Mouse (Mus musculus) kidney, embryonic 15.5 days (tissue): ENCODE data around the gene 9130213A22Rik. TPM values are rescaled to one million over a fixed set of nuclear protein-coding genes. Genes with fewer than 3 reads are reported as not detected.

Experiments used
- ATAC-seq: fragments of 200-750 bp; cut with Nextera tagmentation; replicated peaks from 2 replicates; pipeline ENCODE4 v1.8.0; 2017; ENCODE audit warnings: moderate TSS enrichment; ENCODE audit not compliant: low FRiP score
- H3K27ac ChIP-seq: fragments of 300-500 bp; sonication (generic); 2 replicates; pipeline ENCODE4 v1.5.1; 2015; ENCODE audit warnings: mild to moderate bottlenecking, inconsistent platforms
- H3K27me3 ChIP-seq: fragments of 300-500 bp; sonication (generic); 2 replicates; pipeline ENCODE4 v1.6.1; 2015; ENCODE audit warnings: inconsistent platforms
- H3K36me3 ChIP-seq: fragments of 300-500 bp; sonication (generic); 2 replicates; pipeline ENCODE4 v1.6.1; 2015; ENCODE audit warnings: inconsistent platforms
- H3K4me1 ChIP-seq: fragments of 300-500 bp; sonication (generic); 2 replicates; pipeline ENCODE4 v1.6.1; 2015; ENCODE audit warnings: inconsistent platforms
- H3K4me2 ChIP-seq: fragments of 300-500 bp; sonication (generic); 2 replicates; pipeline ENCODE4 v1.6.1; 2015; ENCODE audit warnings: moderate library complexity, mild to moderate bottlenecking, inconsistent platforms
- H3K4me3 ChIP-seq: fragments of 300-500 bp; sonication (generic); replicated peaks from 2 replicates; pipeline ENCODE4 v1.5.1; 2015; ENCODE audit warnings: mild to moderate bottlenecking, inconsistent platforms
- H3K9ac ChIP-seq: fragments of 300-500 bp; sonication (generic); 2 replicates; pipeline ENCODE4 v1.6.1; 2015; ENCODE audit warnings: mild to moderate bottlenecking, inconsistent platforms
- H3K9me3 ChIP-seq: fragments of 300-500 bp; sonication (generic); replicated peaks from 2 replicates; pipeline ENCODE4 v1.6.1; 2016; ENCODE audit warnings: inconsistent platforms
- WGBS: fragments of 180-500 bp; shearing (Covaris S2); methylation state at CpG from one replicate; pipeline ENCODE4 v1.1.7; 2015; ENCODE audit warnings: mixed read lengths; 5-methylcytosine and 5-hydroxymethylcytosine counted together
- polyA plus RNA-seq: library from polyadenylated mRNA; unstranded; fragments of >200 nt; fragmentation: Nextera tagmentation; extraction: Ambion mirVana; gene quantifications from 2 replicates; pipeline ENCODE4 v1.2.1, GENCODE M21; 2015

The 9130213A22Rik gene
- polyA plus RNA-seq, 1 experiment from 2014 or later: 0.51 TPM

DNA sequence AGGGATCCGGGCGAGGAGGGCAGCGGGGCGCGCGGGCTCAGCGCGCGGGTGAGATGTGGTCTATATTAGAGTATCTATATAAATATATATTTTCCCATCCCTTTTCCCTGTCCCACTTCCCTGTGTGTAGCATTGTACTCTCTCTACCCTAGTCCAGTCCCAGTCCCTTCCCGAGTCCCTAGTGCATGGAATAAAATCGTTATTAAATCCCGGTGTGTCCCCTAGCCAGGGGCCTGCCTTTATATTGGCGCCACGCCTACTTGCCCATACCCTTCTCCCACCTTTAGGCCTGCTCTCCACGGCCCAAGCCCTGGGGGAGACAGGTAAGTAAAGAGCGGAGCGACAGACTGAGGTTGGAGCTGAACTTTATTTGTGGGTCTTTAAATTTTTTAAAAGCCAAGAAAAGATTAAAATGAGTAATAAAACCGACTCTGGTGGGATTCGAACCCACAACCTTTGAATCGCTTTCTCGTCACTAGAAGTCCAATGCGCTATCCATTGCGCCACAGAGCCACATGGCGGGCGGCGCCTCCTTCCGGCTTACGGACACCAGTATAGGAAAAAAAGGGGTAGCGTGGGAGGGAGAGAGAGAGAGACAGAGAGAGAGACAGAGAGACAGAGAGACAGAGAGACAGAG is 785 bp upstream of the 9130213A22Rik start:
- ATAC-seq: 0 out of 2 replicates have a peak, but pooled peaks have one; percentile 0
- H3K4me2 ChIP-seq: peak overlapping the region; percentile 94
- H3K9me3 ChIP-seq: no peaks in the 10 kb centered on the region
- no peaks in the 10 kb centered on the region for H3K36me3 ChIP-seq
- peaks cover 9% of the 10 kb centered on the region; the same call in 1 of the 2 replicates for H3K27me3 ChIP-seq
- H3K27ac ChIP-seq: peak overlapping the region; percentile 92
- peak overlapping the region; percentile 73 for H3K9ac ChIP-seq
- peak overlapping the region; percentile 83 for H3K4me3 ChIP-seq
- WGBS: under 1% methylated on average over 29 of the region's 29 CpGs
- peaks cover 55% of the 10 kb centered on the region for H3K4me1 ChIP-seq

DNA sequence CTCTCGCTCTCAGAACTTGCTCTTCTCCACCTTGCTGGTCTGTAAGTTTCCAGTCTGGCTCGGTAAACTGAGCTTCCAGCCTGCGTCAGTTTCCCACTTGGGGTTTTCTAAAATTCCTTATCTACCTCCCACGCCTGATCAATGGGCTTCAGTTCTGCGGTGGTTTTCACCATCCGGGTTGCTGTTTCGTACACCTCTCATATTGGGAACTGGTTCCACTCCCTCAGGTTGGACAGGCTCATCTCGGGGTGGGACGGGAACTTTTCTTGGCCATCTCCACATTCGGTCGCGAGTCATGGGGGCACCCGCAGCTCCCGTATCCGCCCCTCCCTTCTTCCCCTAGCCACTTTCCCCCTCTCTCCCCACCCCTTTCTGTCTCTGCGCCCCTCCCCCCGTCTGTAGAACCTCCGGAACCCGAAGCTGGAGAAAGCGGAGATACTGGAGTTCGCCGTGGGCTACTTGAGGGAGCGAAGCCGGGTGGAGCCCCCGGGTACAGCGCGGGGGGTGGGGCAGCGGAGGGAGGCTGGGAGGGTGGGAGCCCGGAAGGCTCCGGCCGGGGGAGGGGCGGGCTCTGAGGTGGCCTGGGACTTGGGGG is 551 bp downstream of the 9130213A22Rik start:
- H3K9me3 ChIP-seq: no peaks in the 10 kb centered on the region
- WGBS: under 1% methylated on average over 32 of the region's 32 CpGs
- H3K4me2 ChIP-seq: peak overlapping the region; percentile 94
- peak overlapping the region; percentile 83 for H3K4me3 ChIP-seq
- peaks cover 61% of the 10 kb centered on the region for H3K4me1 ChIP-seq
- peak; percentile 6 for ATAC-seq
- H3K36me3 ChIP-seq: no peaks in the 10 kb centered on the region
- peak overlapping the region; percentile 73 for H3K9ac ChIP-seq
- peak overlapping the region; percentile 92 for H3K27ac ChIP-seq
- peaks cover under 1% of the 10 kb centered on the region; the same call in 1 of the 2 replicates for H3K27me3 ChIP-seq

DNA sequence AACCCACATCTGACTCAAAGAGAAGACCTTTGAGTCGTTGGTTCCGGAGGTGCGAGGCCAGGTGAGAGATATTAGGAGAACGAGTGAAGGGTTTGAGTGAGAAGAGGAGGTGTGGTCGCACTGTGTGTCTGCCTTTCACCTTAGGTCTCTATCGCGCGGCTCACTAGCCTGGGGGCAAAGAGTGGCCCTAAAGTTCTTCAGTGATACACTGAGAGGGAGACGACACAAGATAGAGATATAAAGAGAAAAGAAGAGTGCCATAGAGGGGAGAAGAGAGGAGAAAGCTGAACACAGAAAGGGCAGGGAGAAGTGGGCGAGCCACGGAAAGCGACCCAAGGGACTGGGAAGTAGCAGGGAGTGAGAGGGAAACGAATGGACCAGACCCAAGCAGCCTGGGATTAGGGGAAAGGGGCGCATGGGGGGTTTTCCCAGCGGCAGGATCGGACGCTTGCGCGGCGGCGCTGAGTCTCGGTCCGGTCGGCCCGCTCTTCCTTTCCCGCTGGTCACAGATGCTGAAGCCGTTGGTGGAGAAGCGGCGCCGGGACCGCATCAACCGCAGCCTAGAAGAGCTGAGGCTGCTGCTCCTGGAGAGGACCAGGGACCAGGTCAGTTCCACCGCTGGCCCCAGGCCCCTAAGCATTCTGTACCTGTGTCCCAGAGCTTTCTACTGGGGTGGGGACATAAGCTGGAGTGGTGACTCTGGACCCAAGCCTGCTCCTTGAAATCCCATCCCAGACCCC is 1.2 kb downstream of the 9130213A22Rik start:
- H3K27me3 ChIP-seq: peaks cover 4% of the 10 kb centered on the region; the same call in 1 of the 2 replicates
- peaks cover 58% of the 10 kb centered on the region for H3K4me1 ChIP-seq
- peak overlapping the region; percentile 92; the same call in 1 of the 2 replicates for H3K27ac ChIP-seq
- peak overlapping the region; percentile 73 for H3K9ac ChIP-seq
- H3K9me3 ChIP-seq: no peaks in the 10 kb centered on the region
- H3K4me3 ChIP-seq: peak overlapping the region; percentile 83
- under 1% methylated on average over 33 of the region's 33 CpGs for WGBS
- peak overlapping the region; percentile 94 for H3K4me2 ChIP-seq
- no peaks in the 10 kb centered on the region for H3K36me3 ChIP-seq
- ATAC-seq: no peak

DNA sequence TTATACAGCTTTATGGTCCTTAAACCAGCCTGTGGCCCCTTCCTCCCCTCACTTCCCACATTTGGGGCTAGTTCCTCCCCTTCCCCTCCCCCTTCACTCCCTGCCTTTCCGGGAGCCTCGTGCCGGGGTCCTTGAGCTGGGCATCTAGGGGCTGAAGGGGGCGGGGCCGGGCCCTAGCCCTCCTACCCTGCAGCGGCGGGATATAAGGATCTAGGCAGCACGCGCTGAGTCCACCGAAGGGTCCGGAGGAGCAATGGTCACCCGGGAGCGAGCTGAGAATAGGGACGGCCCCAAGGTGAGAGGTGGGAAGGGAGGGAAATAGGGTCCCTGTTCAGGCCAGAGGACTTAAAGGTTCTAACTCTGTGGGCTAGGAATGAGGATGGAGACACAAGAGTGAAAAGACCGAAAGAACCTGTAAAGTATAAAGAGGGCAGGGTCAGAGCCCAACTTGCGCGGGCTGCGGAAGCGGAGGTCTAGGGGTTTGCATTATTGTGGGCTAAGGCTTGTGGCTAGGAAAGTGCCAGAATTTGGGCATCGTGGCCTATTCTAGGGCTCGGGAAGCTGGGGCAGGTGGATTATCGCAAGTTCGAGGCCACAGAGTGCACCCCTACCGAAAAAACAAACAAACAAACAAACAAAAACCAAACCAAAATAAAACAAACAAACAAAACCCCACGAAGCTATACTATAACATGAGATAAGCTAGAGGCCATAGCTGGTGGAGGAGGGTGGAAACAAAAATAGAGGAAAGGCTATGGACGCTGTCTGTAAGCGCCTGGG is 2.0 kb downstream of the 9130213A22Rik start, which contains the start of gene Hes7:
TSS of gene Hes7 (plus strand) at position 184 of the 780 bp plus-strand sequence.
- peak within 1 kb of the TSS; percentile 92; the same call in 1 of the 2 replicates for H3K27ac ChIP-seq
- WGBS: 2% methylated on average over 27 of the region's 27 CpGs

DNA sequence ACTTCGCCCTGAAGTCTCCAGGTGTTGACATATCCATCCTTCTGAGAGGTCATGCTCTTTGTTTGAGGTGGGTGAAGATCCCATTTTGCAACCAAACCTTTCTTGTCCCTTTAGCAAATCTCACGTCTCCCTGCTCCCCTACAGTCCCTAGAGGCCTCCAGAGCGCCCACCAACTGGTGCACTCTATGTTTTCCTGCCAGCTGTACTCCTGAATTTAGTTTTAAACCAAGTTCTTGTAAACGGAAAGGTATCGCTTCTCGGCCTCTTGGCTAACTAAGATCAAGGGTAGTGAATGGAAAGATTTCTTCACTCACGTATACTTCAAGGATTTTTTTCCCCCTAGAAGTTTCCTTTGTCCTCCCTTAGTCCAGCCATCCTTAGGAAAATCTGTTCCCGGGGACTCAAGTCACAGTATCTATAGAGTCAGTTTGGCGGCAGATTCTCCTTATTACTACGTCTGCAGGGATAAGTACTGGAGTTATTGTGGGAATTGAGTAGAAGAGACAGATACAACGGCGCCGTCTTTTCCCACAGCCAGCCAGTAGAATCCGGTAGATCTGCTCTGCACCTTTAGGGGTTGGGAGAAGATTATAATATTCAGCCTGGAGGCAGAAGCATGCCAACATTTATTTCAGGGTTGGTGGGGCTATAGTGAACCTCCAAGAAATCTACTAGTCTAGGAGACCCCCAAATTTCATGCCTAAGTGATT is 2.8 kb downstream of the 9130213A22Rik start:
- H3K9ac ChIP-seq: peak overlapping the region; percentile 39; the same call in 1 of the 2 replicates
- H3K4me3 ChIP-seq: peak overlapping the region; percentile 83
- H3K27me3 ChIP-seq: peaks cover 13% of the 10 kb centered on the region
- 24% methylated on average over 14 of the region's 14 CpGs for WGBS
- H3K27ac ChIP-seq: no peak overlapping the region
- no peaks in the 10 kb centered on the region for H3K36me3 ChIP-seq
- peak overlapping the region; percentile 94 for H3K4me2 ChIP-seq
- no peak for ATAC-seq
- H3K9me3 ChIP-seq: no peaks in the 10 kb centered on the region
- peaks cover 50% of the 10 kb centered on the region for H3K4me1 ChIP-seq

More for the DNA sequence above, 2.0 kb downstream of the 9130213A22Rik start, which contains the start of gene Hes7:
- H3K4me2 ChIP-seq: peak within 1 kb of the TSS; percentile 94
- no peaks in the 10 kb centered on the region for H3K9me3 ChIP-seq
- peaks cover 9% of the 10 kb centered on the region for H3K27me3 ChIP-seq
- peak within 1 kb of the TSS; percentile 73 for H3K9ac ChIP-seq
- H3K4me3 ChIP-seq: peak within 1 kb of the TSS; percentile 83
- no peak for ATAC-seq
- H3K36me3 ChIP-seq: no peaks in the 10 kb centered on the region
- peaks cover 51% of the 10 kb centered on the region for H3K4me1 ChIP-seq

DNA sequence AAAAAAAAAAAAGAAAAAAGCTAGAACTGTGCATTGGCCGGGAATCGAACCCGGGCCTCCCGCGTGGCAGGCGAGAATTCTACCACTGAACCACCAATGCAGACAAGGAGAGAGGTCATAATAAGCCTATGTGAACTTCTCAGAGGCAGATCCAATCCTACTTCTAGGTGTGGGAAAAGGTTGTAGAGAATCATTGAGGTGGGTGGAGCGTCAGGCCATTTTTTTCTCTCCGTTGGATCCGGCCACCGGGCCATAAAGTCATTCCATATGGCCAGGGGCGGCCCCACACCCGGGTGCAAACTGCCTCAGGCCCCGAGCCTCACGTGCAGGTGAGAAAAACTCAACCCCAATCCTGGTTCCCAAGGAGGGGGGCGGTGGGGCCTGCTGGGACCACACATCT is 3.6 kb downstream of the 9130213A22Rik start:
- under 1% methylated on average over 15 of the region's 15 CpGs for WGBS
- no peaks in the 10 kb centered on the region for H3K36me3 ChIP-seq
- H3K27ac ChIP-seq: no peak overlapping the region
- ATAC-seq: no peak
- H3K4me3 ChIP-seq: peak overlapping the region; percentile 83
- peaks cover 17% of the 10 kb centered on the region for H3K27me3 ChIP-seq
- no peaks in the 10 kb centered on the region for H3K9me3 ChIP-seq
- H3K4me2 ChIP-seq: peak overlapping the region; percentile 94
- peak overlapping the region; percentile 76; the same call in 1 of the 2 replicates for H3K9ac ChIP-seq
- H3K4me1 ChIP-seq: peaks cover 50% of the 10 kb centered on the region

DNA sequence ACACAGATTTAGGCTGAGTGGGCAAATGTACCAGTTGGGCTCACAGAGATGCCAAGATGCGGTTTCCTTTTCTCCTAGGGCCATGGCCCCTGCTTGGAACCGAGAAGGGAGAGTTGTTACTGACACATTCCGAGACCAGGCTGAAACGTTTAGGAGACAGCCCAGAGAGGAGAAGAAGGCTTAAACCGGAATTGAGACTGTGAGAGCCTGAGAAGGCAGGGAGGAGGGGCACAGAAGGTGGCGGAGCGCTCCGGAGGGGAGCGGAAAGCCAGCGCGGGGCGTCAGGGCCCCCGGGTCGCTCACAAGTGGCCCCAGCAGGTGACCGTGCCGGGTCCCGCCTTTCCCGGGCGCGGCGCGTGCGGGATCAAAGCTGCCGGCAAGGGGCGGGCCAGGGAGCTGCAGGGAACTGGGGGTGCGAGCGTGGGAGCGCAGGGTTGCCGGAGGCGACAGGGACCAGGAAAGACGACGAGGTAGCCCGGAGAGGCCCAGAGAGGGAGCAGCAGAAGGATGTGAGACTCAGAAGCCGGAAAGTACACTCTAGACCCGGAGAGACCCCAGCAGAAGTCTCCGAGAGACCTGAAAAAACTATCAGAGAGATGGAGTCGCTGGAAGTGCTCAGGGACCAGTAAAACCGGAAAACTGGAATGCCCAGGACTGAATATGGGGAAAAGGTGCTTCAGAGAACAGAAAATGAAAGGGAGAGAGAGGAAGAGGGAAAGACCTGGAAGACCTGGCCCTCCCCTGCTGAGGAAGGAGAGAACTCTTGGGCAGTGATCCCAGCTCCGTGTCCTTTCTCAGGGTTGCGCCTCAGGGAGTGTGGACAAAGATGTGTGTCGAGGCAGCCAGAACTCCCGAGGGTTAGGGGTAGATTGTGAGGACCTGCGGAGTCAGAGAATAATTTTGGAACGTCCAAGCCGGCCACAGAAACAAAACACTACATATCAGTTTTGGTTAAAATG is 4.4 kb downstream of the 9130213A22Rik start:
- H3K4me2 ChIP-seq: peak overlapping the region; percentile 94
- peak overlapping the region; percentile 76 for H3K9ac ChIP-seq
- H3K4me3 ChIP-seq: peak overlapping the region; percentile 83
- H3K9me3 ChIP-seq: no peaks in the 10 kb centered on the region
- peaks cover 47% of the 10 kb centered on the region for H3K4me1 ChIP-seq
- H3K36me3 ChIP-seq: no peaks in the 10 kb centered on the region
- peaks cover 19% of the 10 kb centered on the region for H3K27me3 ChIP-seq
- ATAC-seq: no peak
- peak overlapping the region; percentile 85 for H3K27ac ChIP-seq
- WGBS: under 1% methylated on average over 45 of the region's 45 CpGs

DNA sequence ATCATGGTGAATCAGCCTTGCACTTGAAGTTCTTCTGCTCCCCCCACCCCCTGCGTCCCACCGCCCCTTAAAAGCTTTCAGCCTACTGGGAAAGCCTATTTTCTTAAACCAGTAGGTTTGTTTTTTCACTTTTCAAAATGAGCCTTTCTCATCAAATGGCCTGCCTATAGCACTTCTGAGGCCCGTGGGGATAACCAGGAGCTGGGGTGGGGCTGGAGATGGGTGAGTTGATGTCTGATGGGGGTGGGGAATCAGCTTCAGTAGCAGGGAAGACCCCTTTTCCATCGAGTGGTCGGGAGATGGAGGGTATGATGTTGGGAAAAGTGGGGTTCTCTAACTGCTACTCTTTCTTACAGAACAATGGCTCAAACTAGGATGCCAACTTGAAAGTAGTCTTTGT is 5.5 kb downstream of the 9130213A22Rik start:
- peak overlapping the region; percentile 83; the same call in 1 of the 2 replicates for H3K4me3 ChIP-seq
- H3K36me3 ChIP-seq: no peaks in the 10 kb centered on the region
- ATAC-seq: no peak
- H3K27me3 ChIP-seq: peaks cover 23% of the 10 kb centered on the region
- WGBS: 41% methylated on average over 5 of the region's 5 CpGs
- H3K9ac ChIP-seq: no peak overlapping the region
- H3K4me2 ChIP-seq: peak overlapping the region; percentile 94; the same call in 1 of the 2 replicates
- H3K9me3 ChIP-seq: no peaks in the 10 kb centered on the region
- no peak overlapping the region for H3K27ac ChIP-seq
- peaks cover 46% of the 10 kb centered on the region for H3K4me1 ChIP-seq

DNA sequence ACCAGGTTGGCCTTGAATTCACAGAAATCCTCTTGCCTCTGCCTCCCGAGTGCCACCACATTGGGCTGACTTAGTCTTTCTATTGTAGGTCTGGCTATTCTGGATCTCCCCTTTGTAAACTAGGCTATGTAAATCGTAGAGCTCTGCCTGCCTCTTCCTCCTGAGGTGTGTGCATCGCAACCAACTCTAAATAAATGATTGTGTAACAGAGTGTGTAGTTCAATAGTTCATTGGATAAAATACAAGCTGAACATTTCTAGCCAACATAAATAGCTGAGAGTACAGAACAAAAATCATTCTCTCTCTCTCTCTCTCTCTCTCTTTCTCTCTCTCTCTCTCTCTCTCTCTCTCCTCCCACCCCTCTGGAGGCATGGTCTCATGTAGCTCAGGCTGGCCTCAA is 7.8 kb downstream of the 9130213A22Rik start:
- H3K4me1 ChIP-seq: peaks cover 34% of the 10 kb centered on the region
- no peak overlapping the region for H3K27ac ChIP-seq
- H3K36me3 ChIP-seq: peaks cover under 1% of the 10 kb centered on the region; the same call in 1 of the 2 replicates
- no peak overlapping the region for H3K4me2 ChIP-seq
- H3K27me3 ChIP-seq: peaks cover 23% of the 10 kb centered on the region
- no peak for ATAC-seq
- 83% methylated on average over 3 of the region's 3 CpGs for WGBS
- H3K9me3 ChIP-seq: no peaks in the 10 kb centered on the region
- no peak overlapping the region for H3K4me3 ChIP-seq
- H3K9ac ChIP-seq: no peak overlapping the region

DNA sequence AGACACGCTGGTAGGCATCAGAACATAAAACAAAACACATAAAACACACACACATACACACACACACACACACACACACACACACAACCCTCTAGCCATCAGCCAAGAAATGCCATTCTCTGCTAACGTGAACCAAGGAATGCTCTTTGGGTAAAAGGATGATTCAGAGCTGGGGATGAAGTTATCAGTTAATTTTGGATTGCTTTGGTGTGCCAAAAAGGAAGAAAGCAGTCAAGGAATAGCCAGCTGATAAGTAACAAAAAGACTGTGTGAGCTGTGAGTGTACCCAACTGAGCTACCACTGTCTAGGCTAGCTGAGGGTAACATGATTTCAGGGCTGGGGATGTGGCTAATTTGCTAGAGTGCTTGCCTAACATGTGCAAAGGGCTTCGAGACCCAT is 8.4 kb downstream of the 9130213A22Rik start:
- H3K9me3 ChIP-seq: no peaks in the 10 kb centered on the region
- H3K4me1 ChIP-seq: peaks cover 31% of the 10 kb centered on the region
- H3K27ac ChIP-seq: no peak overlapping the region
- H3K4me3 ChIP-seq: no peak overlapping the region
- H3K36me3 ChIP-seq: peaks cover 7% of the 10 kb centered on the region
- no peak overlapping the region for H3K9ac ChIP-seq
- ATAC-seq: no peak
- no peak overlapping the region for H3K4me2 ChIP-seq
- H3K27me3 ChIP-seq: peaks cover 23% of the 10 kb centered on the region
- 70% methylated on average over 3 of the region's 3 CpGs for WGBS
